Mouse (Mus musculus): Measurements from ENCODE around the gene Zfp637.
"Not testable (repeated sequence)": the region's sequence is repeated elsewhere in the genome, so short reads cannot be mapped to it uniquely, and the experiment has no call there.

Gene Zfp637

DNA sequence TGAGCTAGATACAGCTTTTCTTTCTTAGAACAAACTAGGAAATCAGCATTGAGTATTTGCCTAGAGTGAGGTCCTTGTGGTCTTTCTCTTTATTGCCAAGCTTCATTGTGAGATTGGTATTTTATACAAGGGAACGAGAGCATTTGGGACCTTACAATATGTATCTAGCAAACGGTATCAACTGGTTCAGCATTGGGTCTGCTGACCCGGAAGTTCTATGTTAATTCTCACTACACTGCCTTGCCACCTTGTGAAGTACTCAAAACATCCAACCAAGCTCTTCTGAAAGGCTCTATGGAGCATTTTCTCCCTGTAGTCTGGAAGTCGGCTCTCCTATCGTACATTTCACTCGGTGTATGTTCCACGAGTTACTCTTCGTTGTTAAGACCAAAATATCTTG is 22.8 kb downstream of the Zfp637 start:
- DNase-seq (ENCODE audit: low read depth), result no peak

DNA sequence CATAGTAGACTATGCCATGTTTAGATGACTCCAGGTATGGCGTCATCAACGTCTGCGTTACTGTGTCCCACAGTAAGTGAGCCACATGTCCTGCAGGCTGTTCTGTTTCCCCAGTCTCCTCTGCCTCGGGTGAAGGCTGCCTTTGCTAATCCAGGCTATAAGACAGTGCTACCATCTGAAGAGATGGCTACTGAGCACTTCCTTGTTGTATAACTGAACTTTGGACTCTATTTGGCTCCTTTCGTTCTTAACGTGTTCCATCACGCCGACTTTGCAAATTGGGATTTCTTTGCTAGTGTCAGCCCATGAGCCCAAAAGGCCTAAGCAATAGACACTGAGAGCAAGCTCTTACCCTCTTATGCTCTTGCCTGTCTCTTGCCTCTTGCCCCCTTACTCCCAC is 27.2 kb downstream of the Zfp637 start:
- no peak for DNase-seq (ENCODE audit: low read depth)

DNA sequence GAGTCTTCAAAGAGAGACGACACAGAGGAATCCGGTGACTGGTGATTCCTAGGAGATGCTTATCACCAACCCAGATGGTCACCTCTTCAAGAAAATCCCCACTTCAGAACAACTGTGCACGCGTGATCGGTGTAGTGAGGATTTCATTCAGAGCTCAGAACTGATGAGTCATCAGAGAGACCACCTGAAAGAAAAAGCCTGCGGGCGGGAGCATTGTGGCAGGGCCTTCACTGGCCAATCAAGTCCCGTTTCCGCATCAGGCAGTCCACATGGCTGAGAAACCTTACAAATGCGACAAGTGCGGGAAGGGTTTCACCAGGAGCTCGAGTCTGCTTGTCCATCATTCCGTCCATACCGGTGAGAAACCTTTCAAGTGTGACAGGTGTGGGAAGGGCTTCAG is 30.1 kb downstream of the Zfp637 start:
- no peak for DNase-seq (ENCODE audit: low read depth)

DNA sequence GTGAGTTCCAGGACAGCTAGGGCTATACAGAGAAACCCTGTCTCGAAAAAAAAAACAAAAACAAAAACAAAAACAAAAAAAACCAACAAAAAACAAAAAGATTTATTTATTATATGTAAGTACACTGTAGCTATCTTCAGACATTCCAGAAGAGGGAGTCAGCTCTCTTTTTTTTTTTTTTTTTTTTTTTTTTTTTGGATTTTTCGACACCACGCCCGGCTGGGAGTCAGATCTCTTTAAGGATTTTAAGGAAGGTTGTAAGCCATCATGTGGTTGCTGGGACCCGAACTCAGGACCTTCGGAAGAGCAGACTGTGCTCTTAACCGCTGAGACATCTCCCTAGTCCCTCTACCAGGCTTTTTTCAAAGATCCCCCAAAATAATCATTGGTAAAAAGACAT is 32.5 kb downstream of the Zfp637 start:
- not testable (repeated sequence) for DNase-seq (ENCODE audit: low read depth)

DNA sequence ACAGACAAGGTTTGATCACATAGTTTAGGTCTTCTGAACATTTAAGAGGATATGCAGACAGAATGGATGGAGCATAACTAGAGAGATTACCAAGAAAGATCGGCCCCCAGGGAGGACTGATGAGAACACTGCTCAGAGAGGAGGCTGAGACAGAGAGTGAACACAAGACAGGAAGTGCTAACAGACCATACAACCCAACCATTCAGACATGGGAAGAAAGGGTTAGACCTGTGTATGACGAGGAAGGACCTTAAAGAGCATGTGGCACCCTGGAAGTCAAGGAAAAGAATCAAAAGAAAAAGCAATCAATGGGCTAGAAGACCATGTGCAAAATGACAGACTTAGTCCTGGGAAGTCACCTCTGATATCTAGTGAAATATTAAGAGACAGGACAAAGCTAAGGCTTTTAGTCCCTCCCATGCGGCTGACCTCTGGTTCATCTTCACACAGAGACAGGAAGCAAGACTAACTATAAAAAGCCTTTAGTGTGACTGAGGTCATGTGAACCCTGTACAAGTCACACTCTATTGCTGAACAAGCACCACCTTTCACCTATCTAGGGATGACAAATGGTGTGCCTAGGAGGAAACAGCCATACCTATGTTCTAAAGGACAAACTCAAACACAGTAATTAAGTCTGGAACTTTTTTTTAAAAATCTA is 33.8 kb downstream of the Zfp637 start:
- no peak for DNase-seq (ENCODE audit: low read depth)

DNA sequence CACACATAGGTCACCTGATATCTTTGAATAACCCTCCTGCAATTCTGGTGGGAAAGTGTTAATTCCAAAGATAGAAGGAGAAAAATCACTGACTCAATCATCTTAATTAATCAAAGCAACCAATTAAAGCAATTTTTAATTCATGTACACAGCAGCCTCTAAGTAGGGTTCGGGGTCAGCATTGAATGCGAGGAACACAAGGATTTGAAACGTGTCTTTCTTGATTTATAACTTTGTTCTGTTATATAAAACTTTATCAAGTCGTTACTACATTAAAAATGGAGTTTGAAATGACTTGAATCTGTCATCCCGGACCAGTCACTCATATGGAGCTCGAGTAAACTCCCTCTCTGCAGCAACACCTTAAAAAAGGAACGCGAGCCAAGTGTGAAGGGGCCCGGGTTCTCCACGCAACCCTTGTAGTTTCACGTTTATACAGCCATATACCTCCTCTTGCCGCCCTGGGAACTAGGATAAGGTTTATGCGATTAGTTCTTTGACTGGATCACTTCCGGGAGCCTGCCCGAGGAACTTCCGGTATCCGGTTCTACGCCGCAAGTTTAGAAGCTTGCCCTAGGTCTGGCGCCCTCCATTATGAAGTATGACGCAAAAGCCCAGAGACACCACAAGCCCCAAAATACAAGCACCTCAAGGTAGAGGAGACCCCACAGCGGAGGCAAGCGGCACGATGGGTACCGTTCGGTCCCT is 37.9 kb downstream of the Zfp637 start:
- DNase-seq (ENCODE audit: low read depth), result peak; percentile 89

DNA sequence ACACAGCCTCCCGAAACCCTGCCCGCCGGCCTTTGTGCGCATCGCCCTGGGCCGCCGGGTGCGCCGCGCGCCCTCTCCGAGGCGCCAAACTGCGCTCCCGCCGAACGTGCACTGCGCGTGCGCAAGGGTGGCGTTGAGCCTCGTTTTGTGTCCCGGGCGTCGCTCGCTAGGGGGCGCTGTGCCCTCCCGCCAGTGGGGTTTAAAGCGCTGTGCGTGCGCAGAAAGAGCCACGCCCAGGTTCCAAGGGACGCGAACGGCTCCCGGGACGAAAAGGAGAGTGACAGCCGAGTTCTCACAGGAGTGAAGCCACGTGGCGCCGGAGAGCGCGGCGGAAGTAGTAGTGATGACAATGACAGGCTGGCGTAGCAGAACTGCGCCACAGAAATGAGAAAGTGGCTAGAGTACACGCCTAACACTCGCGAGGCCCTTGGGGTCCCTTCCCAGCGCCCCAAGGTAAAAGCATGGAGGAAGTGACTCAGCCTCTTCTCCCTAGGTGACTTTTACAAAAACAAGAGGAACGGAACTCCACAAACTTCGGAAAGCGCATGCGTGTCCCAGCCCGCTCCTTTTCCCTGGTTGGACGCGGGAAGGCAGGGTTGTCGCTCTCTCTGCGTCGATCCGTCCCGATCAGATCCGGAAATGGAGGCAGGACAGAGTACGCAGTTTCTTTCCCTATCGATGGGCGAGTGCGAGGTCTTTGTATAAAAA is 38.6 kb downstream of the Zfp637 start:
- DNase-seq (ENCODE audit: low read depth), result peak; percentile 99

DNA sequence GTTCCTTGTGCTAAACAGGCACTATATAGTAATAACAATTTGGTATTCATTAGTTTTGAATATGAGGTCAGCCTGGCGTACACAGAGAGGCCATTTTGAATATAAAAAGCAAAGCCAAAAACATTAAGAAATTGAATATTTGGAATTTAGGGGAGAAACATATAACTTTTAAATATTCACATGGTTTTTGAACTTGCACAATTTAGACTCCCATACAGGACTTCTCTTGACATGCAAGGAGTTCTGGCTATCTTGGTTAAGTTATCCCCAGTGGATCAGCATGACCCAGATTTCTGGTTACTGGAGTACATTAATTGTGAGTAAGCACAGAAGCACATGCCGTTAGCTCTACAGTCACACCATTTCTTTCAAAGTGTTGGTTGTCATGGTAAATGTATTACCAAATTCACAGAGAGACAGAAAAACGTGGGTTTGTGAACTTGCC is 39.4 kb downstream of the Zfp637 start:
- no peak for DNase-seq (ENCODE audit: low read depth)

DNA sequence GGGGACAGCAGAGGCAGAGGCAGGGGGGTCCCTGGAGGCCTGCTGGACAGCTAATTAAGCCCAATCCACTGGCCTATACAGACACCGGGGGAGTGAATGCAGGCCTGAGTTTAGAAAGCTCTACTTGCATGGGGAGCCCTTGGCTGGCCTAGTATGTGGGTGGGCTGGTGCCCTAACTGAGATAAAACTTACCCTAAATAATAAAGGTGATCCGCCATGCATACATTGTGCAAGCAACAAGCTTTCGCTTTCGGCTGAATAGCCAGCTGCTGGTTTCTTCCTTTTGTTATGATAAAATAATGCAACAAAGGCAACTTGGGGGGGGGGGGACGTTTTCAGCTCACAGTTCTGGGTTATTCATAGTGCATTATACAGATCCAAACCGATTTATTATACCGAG is 40.2 kb downstream of the Zfp637 start:
- no peak for DNase-seq (ENCODE audit: low read depth)

DNA sequence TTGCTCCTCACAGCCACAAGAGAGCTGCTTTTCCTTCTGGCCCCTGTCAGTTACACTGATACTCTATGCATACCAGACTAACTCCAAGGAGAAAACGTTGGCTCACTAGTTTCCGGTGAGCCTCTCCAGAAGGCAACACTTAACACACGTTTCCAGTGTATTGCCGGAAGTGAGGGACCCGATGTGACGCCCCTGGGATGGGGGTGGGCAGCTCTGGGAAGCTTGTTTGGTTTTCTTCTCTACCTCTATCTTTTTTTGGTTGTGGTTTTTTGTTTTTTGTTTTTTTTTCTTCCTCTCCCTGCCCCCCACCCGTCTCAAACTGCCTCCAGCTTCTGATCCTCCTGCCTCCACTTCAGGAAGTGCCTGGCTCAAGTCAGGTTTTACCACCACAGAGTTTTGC is 41.0 kb downstream of the Zfp637 start:
- no peak for DNase-seq (ENCODE audit: low read depth)

DNA sequence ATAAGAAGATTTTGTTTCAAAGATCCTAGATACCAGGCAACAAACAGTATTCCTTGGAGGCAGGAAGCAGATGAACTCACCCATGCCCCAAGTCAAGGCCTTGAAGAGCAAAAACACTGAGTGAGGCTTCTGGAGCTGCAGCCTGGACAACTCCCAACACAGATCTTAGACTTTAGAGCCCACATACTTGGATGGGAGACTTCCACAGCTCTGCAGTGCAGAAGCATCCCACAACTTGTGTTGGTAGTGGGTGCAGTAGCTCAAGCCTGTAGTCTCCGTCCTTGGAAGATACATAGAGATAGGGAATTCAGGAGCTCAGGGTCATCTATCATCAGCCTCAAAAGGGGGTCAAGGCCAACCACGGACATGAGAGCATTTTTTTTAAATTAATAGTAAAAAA is 45.0 kb downstream of the Zfp637 start:
- DNase-seq (ENCODE audit: low read depth), result no peak

DNA sequence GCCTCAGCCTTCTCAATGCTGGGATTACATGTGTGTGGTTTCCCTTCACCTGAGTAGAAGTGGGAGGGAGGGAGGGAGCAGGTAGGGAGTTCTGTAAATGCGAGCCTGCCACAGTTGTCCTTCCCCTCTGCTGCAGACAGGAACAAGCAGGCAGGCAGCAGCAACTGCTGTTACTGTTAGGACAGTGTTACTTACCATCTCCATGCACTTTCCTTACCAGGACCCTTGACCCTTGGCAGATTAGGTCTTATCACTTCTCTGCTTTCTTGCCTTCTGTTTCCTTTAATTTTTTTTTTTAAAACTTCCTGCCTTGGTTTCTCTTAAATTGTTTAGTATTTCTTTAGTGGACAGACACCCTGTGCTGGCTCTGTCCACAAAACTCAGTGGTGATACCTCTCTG is 47.1 kb downstream of the Zfp637 start:
- no peak for DNase-seq (ENCODE audit: low read depth)

DNA sequence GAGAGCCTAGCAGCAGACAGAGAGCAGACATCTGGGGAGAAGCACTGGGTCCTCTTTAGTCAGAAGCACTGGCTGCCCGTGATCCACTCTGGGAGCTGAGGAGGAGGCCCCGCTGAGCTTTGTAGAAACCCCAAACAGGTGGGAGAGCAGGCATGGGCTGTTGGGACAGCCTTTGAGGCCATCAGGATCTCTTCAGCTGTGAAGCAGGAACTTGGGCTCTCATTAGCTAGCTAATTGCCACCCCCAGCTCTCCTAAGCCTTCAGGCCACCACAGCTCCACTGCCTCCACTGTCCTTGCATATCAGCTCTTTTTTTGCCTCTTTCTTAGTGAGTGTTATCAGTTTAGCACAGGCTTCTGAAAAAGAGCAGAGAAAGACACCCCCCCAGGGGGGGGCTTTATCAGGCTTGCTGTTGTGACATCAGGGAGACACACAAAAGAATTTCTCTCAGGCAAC is 47.7 kb downstream of the Zfp637 start:
- DNase-seq (ENCODE audit: low read depth), result peak; percentile 95

DNA sequence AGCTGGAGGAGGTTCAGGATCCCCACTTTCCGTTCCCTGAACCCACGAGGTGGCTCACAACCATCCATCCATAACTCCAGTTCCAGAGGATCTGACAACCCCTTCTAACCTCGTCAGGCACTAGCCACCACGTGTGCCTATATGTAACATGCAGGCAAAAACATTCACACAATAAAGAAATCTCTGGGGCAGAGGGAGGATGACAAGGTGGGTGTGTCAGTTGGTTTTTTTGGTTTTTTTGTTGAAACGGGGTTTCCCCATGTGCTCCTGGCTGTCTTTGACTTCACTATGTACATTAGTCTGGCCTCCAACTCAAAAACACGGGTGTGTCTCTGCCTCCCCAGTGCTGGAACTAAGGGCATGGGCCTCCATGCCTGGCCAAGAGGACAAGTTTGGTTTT is 49.3 kb downstream of the Zfp637 start:
- no peak for DNase-seq (ENCODE audit: low read depth)

DNA sequence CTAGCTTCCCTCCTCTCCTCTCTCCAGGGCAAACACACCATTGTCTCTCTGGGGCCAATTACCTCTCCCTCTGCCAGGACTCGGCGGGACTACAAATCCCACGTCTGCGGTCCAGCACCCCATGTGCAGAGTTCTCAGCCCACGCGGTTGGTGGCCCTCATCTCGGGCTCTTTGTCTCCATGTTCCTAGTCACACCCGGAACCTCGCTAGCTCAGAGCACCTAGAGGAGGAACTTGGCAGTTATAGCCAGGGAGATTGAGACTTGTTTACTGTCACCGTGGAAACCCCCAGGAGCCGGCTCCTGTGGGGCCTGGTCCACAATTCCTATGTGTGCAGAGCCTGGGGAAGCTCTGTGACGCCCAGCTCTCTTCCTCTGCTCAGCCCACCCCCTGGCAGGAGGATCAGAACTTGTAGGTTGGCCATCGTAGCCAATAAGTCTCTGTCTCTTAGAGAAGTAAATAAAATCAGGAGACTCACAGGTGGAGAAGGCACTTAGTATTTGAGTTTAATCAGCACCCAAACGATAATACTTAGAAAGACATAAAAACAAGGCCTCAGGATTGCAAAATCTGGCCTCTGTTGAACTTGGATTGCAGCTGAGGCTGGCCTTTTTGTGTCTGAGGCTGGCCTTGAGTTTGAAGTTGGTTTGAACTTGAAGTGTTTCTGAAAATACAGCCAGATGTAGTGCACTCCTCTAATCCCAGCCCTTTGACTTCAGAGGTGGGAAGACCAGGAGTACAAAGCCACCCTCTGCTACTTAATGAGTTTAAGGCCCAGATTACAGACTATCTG is 50.6 kb downstream of the Zfp637 start:
- DNase-seq (ENCODE audit: low read depth), result no peak

DNA sequence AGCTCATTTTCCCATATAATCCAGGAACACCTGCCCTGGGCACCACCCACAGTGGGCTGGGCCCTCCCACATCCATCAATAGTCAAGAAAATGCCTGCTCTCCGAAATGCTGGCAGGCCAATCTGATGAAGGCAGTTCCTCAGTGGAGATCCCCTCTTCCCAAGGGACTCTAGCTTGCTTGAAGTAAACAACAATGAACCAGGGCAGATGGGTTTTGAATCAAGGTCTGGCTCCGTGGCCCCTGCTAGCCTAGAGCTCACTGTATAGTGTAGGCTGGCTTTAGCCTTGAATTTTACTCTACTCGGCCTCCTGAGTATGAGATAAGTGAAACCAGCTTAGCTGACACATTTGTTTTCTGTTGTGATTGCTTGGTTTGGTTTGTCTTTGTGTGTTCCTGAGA is 51.4 kb downstream of the Zfp637 start:
- no peak for DNase-seq (ENCODE audit: low read depth)

DNA sequence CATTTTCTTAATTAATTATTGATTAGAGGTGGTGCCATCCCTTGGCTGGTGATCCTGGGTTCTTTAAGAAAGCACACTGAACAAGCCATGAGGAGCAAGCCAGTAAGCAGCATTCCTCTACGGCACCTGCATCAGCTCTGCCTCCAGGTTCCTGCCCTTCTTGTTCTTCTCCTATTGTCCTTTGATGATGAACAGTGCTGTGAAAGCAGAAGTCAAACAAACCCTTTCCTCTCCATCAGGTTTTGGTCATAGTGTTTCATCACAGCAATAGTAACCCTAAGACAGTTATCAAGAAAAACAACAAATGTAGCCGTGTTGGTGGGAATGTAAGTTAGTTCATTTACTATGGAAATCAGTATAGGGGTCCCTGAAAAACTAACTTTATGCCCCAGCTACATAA is 52.5 kb downstream of the Zfp637 start:
- DNase-seq (ENCODE audit: low read depth), result no peak
